Mouse (Mus musculus) stomach, embryonic 14.5 days (tissue): ENCODE results near the gene Spata20. TPM values are rescaled to one million over a fixed set of nuclear protein-coding genes. Genes with fewer than 3 reads are reported as not detected.

Experiments used
- ATAC-seq: fragments of 200-750 bp; cut with Nextera tagmentation; 2 replicates; pipeline ENCODE4 v1.8.0; 2017; ENCODE audit warnings: low read depth, moderate TSS enrichment; ENCODE audit not compliant: insufficient number of reproducible peaks, insufficient read depth, low FRiP score
- H3K27ac ChIP-seq: fragments of 300-500 bp; sonication (generic); 2 replicates; pipeline ENCODE4 v1.5.1; 2014; ENCODE audit warnings: mild to moderate bottlenecking, low read length, moderate library complexity, mixed read lengths
- H3K27me3 ChIP-seq: fragments of 300-500 bp; sonication (generic); 2 replicates; pipeline ENCODE4 v1.6.1; 2014; ENCODE audit warnings: low read length, control low read depth, mixed read lengths; ENCODE audit not compliant: control insufficient read depth, insufficient read depth
- H3K36me3 ChIP-seq: fragments of 300-500 bp; sonication (generic); 2 replicates; pipeline ENCODE4 v1.6.1; 2014; ENCODE audit warnings: mild to moderate bottlenecking, control low read depth, low read length, moderate library complexity, mixed read lengths; ENCODE audit not compliant: control insufficient read depth, insufficient read depth
- H3K4me1 ChIP-seq: fragments of 300-500 bp; sonication (generic); 2 replicates; pipeline ENCODE4 v1.6.1; 2014; ENCODE audit warnings: low read length, control low read depth, mixed read lengths; ENCODE audit not compliant: control insufficient read depth, insufficient read depth
- H3K4me2 ChIP-seq: fragments of 300-500 bp; sonication (generic); replicated peaks from 2 replicates; pipeline ENCODE4 v1.6.1; 2014; ENCODE audit warnings: low read depth, low read length, control low read depth
- H3K4me3 ChIP-seq: fragments of 300-500 bp; sonication (generic); 2 replicates; pipeline ENCODE4 v1.5.1; 2014; ENCODE audit warnings: low read depth, low read length, control low read depth
- H3K9ac ChIP-seq: fragments of 300-500 bp; sonication (generic); replicated peaks from 2 replicates; pipeline ENCODE4 v1.6.1; 2014; ENCODE audit warnings: low read depth, mild to moderate bottlenecking, control low read depth, low read length, moderate library complexity, mixed read lengths
- H3K9me3 ChIP-seq: fragments of 300-500 bp; sonication (generic); 2 replicates; pipeline ENCODE4 v1.6.1; 2016; ENCODE audit warnings: low read depth, low read length, control low read depth; ENCODE audit not compliant: control insufficient read depth
- WGBS: fragments of 180-500 bp; shearing (Covaris S2); extraction: QIAGEN DNeasy Blood & Tissue Kit; methylation state at CpG from one replicate; pipeline ENCODE4 v1.1.7; 2014; 5-methylcytosine and 5-hydroxymethylcytosine counted together
- polyA plus RNA-seq: library from polyadenylated mRNA; unstranded; fragments of >200 nt; fragmentation: Nextera tagmentation; extraction: Ambion mirVana; gene quantifications from 2 replicates; pipeline ENCODE4 v1.2.1, GENCODE M21; 2014

Spata20 gene
- polyA plus RNA-seq, 1 experiment from 2014 or later = 0.48 TPM

GRCm38 (mm10) chr11:94488767-94489533 lies 3.0 kb upstream of the Spata20 start:
- Histone ChIP-seq H3K4me3 (no peak overlapping the region), H3K27me3 (no peaks in the 10 kb centered on the region), H3K9me3 (no peaks in the 10 kb centered on the region), H3K36me3 (no peaks in the 10 kb centered on the region), H3K4me2 (no peak overlapping the region), H3K27ac (no peak overlapping the region), H3K4me1 (peaks cover 7% of the 10 kb centered on the region; the same call in 1 of the 2 replicates), H3K9ac (no peak overlapping the region)
- 80% methylated on average over 11 of the region's 11 CpGs for WGBS
- no peak for ATAC-seq

GRCm38 (mm10) chr11:94485223-94485622 lies 756 bp downstream of the Spata20 start:
- Histone ChIP-seq H3K4me2 (no peak overlapping the region), H3K4me1 (no peaks in the 10 kb centered on the region), H3K36me3 (no peaks in the 10 kb centered on the region), H3K9ac (no peak overlapping the region), H3K4me3 (no peak overlapping the region), H3K27me3 (no peaks in the 10 kb centered on the region), H3K27ac (no peak overlapping the region), H3K9me3 (no peaks in the 10 kb centered on the region)
- 73% methylated on average over 5 of the region's 5 CpGs for WGBS
- no peak for ATAC-seq

- Histone ChIP-seq H3K9ac (no peak overlapping the region), H3K27me3 (no peaks in the 10 kb centered on the region), H3K4me1 (no peaks in the 10 kb centered on the region), H3K36me3 (no peaks in the 10 kb centered on the region), H3K9me3 (no peaks in the 10 kb centered on the region), H3K4me2 (no peak overlapping the region), H3K27ac (no peak overlapping the region), H3K4me3 (no peak overlapping the region)
- WGBS = 89% methylated on average over 9 of the region's 9 CpGs
- ATAC-seq = no peak
Measured at GRCm38 (mm10) chr11:94484636-94485035, 1.3 kb downstream of the Spata20 start.

GRCm38 (mm10) chr11:94483921-94484320 lies 2.1 kb downstream of the Spata20 start:
- Histone ChIP-seq H3K9me3 (no peaks in the 10 kb centered on the region), H3K27ac (no peak overlapping the region), H3K27me3 (no peaks in the 10 kb centered on the region), H3K9ac (no peak overlapping the region), H3K4me1 (no peaks in the 10 kb centered on the region), H3K4me2 (no peak overlapping the region), H3K36me3 (no peaks in the 10 kb centered on the region), H3K4me3 (no peak overlapping the region)
- whole genome bisulfite sequencing = 77% methylated on average over 14 of the region's 14 CpGs
- no peak for ATAC-seq

- 79% methylated on average over 11 of the region's 11 CpGs for WGBS
- Histone ChIP-seq H3K27ac (no peak overlapping the region), H3K36me3 (no peaks in the 10 kb centered on the region), H3K27me3 (no peaks in the 10 kb centered on the region), H3K4me2 (no peak overlapping the region), H3K4me3 (no peak overlapping the region), H3K4me1 (no peaks in the 10 kb centered on the region), H3K9me3 (no peaks in the 10 kb centered on the region), H3K9ac (no peak overlapping the region)
- no peak for ATAC-seq
Measured at GRCm38 (mm10) chr11:94483436-94483835, 2.5 kb downstream of the Spata20 start.

GRCm38 (mm10) chr11:94482738-94483137 lies 3.2 kb downstream of the Spata20 start:
- ATAC-seq = no peak
- Histone ChIP-seq H3K27ac (no peak overlapping the region), H3K4me1 (no peaks in the 10 kb centered on the region), H3K9ac (no peak overlapping the region), H3K4me3 (no peak overlapping the region), H3K27me3 (no peaks in the 10 kb centered on the region), H3K36me3 (no peaks in the 10 kb centered on the region), H3K4me2 (no peak overlapping the region), H3K9me3 (no peaks in the 10 kb centered on the region)
- 92% methylated on average over 11 of the region's 11 CpGs for WGBS

- 89% methylated on average over 7 of the region's 7 CpGs for WGBS
- no peak for ATAC-seq
- Histone ChIP-seq H3K4me3 (no peak overlapping the region), H3K9ac (no peak overlapping the region), H3K4me1 (no peaks in the 10 kb centered on the region), H3K27me3 (no peaks in the 10 kb centered on the region), H3K27ac (no peak overlapping the region), H3K36me3 (no peaks in the 10 kb centered on the region), H3K4me2 (no peak overlapping the region), H3K9me3 (no peaks in the 10 kb centered on the region)
Measured at GRCm38 (mm10) chr11:94481963-94482362, 4.0 kb downstream of the Spata20 start.

GRCm38 (mm10) chr11:94480382-94480781 lies 5.6 kb downstream of the Spata20 start:
- 89% methylated on average over 9 of the region's 9 CpGs for WGBS
- no peak for ATAC-seq

GRCm38 (mm10) chr11:94477651-94478050 lies 8.3 kb downstream of the Spata20 start:
- H3K27ac ChIP-seq = no peak overlapping the region
- H3K36me3 ChIP-seq = no peaks in the 10 kb centered on the region
- no peaks in the 10 kb centered on the region for H3K9me3 ChIP-seq
- H3K4me2 ChIP-seq = no peak overlapping the region
- H3K4me1 ChIP-seq = 0 out of 2 replicates have a peak, but pooled peaks cover 5% of the 10 kb centered on the region
- no peak overlapping the region for H3K4me3 ChIP-seq
- 73% methylated on average over 6 of the region's 6 CpGs for WGBS
- peaks cover 6% of the 10 kb centered on the region; the same call in 1 of the 2 replicates for H3K27me3 ChIP-seq
- no peak for ATAC-seq
- H3K9ac ChIP-seq = no peak overlapping the region

More at GRCm38 (mm10) chr11:94480382-94480781, 5.6 kb downstream of the Spata20 start:
- no peak overlapping the region for H3K4me2 ChIP-seq
- no peaks in the 10 kb centered on the region for H3K4me1 ChIP-seq
- H3K27me3 ChIP-seq = no peaks in the 10 kb centered on the region
- no peak overlapping the region for H3K27ac ChIP-seq
- H3K9ac ChIP-seq = no peak overlapping the region
- H3K4me3 ChIP-seq = no peak overlapping the region
- no peaks in the 10 kb centered on the region for H3K36me3 ChIP-seq
- no peaks in the 10 kb centered on the region for H3K9me3 ChIP-seq
